Mouse (Mus musculus) c-Kit-positive CD71-negative TER-119-negative erythroid progenitor cells, embryonic 14.5 days (primary cell): ENCODE measurements at regions not wholly inside any gene's neighbourhood (a gene's known extent, or its start where the extent isn't known, plus 50 kb on each side); places are given as distances from the start of the nearest gene placed in this dataset.
A peak's percentile ranks its signal among the peaks of the same experiment; 100 is the strongest.

Experiments used
- DNase-seq: peaks from one replicate; pipeline ENCODE4 v3.0.0-alpha.2; 2013; ENCODE audit warnings: low read depth

DNA sequence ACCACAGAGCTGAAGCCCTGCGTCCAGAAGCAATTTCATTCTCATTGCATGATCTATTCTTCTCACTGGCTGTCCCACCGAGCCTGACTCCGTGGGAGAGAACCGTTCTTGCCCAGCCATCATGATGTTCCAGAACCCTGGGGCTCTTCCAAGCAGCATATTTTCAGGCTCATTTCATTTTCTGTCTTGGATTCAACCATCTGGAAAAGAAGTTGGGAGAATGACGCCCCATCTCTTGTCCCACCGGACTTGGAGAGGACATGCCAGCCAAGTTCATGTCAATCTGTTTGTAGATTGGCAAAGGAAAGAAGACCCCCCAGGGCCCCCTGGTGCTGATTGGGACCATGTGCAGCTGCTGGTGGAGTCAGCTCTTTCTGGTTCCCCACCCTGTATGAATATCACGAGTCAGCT is 1400.5 kb upstream of the Lrrc6 start:
- DNase-seq: no peak

DNA sequence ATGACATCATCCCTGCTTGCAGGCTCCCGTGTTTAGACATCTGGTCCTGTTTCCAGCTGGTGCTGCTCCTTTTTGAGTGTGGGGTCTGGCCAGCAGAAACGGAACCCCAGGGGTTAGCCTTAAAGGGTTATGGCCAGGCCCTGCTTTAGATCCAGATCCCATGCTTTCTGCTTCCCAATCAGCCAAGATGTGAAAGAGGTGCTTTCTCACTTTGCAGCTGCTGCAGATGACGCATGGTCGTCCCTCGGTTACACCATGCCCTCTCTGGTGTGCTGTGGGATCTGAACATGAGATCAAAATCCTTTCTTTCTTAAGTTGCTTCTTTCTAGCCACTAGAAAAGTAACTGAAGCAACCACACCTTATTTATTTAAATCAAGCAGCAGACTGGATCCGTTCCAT is 1399.1 kb upstream of the Lrrc6 start:
- DNase-seq: no peak

DNA sequence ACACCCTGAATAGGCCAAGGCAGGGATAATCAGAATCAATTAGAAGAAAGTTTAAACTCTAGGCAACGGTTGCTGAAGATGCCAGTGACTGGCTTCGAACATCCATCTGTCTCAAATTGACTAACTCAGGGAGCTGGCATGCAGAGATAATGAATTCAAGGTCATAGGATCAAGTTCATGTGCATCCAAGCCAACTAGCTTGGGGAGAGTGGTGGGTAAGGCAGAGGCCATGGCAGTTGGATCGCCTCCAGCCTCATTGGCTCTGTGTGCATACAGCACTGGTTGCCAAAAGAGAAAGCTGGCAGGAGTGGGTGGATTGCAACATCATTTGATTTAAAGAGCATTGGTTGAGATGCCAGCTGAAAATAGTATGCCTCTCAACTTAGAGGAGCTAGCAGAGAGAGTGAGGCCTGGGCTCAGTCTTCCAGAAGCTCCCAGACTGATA is 1398.3 kb upstream of the Lrrc6 start:
- no peak for DNase-seq

DNA sequence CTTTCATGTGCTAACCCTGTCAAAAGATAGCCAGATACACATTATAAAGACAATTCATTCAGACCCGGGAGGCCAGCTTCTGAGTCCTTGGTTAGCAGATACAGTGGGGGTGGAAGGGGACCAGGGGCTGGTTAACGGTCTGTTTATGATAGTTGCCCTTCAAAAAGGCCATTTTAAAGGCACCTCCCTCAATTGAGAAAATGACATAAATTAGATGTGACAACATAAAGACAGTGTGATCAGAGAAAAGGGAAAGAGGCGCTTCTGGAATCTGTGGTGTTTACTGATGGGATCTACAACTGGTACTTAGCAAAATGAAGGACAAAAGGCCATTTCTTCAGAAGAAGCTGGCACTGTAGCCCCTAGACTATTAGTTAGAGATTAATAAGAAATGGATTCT is 1391.4 kb upstream of the Lrrc6 start:
- DNase-seq: no peak

DNA sequence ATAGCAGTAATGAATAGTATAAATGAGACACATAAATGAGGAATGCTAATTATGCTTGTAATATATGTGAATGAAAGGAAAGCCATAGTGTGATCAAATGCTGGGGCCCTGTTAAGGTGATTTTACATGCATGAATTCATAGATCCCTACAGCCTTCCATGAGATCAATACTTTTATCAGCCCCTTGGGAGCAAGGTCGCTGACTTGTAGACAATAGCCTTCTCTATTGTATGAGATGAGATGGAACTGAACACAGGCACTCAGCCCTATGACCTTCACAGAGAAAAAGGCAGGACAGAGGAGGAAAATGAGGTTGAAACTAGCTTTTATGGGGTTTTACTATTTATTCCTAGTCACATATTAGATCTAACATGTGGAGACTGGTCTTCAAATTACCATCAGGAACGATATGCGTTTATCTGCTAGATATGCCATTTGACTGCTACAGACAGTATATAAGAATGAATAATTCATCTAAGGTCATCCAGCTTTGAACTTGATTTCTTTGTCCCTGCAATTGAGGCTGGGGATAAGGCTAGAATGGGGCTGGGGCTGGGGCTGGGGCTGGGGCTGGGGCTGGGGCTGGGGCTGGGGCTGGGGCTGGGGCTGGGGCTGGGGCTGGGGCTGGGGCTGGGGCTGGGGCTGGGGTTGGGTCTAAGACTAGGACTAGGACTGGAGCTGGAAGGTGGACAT is 1390.0 kb upstream of the Lrrc6 start:
- DNase-seq: no peak

DNA sequence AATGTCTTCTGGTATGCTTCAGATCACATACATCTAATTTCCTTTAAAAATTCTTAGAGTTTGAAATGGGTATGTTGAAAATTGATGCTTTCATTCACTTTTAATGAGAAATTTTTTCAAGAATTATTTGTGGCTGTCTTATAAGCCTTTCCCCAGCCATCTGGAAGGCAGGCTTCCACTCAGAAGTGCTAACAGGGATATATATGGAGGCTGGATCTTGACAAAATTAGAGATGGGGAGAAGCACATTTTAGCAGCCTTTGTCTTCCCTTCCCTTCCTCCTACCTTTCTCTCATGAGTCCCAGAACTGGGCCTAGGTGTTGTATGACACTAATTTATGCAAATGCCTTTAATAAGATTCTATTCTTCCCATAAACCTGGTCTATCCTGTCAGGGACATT is 1387.8 kb upstream of the Lrrc6 start:
- DNase-seq: no peak

DNA sequence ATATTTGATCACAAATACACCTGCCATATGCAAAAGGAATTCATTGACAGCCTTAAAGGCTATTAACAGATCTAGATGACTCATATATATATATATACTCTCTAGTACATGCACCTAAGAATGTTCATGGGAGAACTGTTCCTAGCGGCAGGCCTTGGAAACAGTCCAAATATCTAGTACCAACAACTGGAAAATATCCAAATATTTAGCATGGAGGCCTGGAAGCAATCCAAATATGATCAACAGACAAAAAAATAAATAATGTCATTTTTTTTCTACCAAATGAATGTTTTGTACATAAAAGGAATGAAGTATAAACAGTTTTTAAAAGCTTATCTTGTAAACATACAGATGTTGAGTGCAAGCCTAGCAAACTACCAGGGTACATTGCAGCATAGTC is 1354.6 kb upstream of the Lrrc6 start:
- DNase-seq: no peak

DNA sequence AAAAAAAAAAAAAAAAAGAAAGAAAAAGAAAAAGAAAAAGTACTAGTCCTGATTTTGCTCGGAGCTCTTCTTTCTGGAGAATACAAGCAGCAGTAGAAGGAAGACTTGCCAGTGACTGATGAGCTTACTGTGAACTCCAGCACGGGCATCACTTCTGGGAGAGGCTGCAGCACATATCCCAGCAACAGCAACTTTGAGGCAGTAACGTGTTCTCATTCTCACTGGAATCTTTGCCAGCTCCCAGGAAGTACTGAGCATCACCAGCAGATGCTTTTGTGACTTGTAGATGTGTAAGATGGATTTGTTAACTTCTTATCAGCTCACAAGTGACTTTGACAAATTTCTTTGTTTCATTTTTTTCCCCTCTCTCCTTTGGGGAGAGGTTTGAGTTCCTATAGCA is 1349.4 kb upstream of the Lrrc6 start:
- no peak for DNase-seq

DNA sequence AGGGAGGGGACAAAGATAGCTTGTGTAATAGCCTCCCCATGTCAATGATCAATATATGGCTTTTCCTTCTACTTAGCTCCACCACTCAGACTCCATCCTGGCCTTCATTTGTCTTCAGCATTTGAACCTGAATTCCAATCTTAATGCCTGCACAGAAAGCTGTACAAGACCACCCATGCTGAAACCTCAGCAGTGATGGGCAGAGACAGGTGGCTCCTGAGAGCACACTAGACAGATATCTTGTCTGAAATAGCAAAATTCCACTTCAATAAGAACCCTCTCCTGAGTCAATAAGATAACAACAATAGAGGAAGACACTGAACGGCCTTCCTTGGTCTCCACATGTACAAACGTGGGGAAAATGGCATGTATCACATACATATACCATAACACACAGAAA is 1345.0 kb upstream of the Lrrc6 start:
- no peak for DNase-seq

DNA sequence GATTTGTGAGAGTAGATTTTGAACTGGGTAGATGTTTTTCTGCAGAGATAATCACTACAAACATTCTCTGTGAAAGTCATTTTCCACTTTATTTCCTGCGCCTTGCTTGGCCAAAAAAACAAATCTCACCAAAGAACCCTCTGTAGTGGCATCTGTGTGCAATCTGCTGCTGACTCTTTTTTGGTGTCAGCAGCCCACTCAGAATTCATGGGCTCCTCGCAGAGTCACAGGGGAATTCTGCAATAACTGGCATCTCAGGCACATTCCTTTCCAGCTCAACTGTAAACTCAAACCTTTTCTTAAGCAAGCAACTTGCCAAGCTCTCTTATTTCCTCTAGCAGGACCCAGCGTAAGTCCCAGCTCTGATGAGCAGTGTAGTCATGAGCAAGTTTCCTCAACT is 1340.0 kb upstream of the Lrrc6 start:
- DNase-seq: no peak

DNA sequence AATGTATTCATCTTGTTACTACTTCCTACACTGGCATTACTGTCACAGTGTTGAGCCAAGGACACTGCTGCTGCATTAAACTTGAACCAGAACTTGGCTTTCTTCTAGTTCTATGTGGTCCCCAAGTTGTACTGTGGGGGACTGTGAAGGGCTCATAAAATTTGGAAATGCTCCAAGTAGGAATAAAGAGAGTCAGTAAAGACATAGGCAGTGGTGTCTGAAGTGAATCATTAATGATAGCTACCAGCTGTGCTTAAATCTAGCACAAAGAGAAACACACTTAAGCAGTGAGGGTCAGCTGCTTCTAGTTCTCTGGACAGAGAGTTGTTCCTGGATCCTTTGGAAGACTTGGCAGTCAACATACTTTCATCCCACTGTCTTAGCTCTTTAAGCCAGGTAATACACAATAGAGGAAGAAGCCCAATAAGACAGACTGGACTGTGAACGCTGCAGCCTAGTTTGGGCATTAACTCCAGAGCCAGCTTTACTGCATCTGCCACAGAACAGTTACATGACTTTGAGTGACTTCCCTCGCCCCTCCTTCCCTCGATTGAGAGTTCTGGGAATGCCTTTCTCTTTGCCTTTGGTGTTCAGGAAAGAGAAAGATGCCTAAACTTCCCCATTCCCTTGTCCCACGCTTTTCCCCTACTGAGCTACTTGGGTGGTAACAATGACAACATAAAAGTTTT is 1325.2 kb upstream of the Lrrc6 start:
- no peak for DNase-seq

DNA sequence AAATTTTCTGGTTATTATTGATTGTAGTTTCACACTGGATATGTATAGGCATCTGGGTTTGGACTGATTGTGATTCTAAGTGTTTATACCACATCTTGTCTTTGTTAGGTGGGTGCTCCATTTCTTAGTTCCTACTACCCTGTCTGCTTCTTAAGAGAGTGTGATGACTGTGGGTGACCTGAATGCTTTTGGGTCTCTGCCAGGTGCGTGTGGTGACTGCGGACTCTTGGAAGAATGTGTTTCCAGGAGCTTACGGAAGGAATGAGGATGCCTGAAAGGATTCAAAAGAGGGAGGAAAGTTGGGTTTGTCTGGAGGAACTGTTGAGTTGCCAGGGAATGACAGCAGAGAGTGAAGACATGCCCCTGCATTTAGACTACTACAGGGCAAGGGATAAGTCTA is 1322.5 kb upstream of the Lrrc6 start:
- no peak for DNase-seq

DNA sequence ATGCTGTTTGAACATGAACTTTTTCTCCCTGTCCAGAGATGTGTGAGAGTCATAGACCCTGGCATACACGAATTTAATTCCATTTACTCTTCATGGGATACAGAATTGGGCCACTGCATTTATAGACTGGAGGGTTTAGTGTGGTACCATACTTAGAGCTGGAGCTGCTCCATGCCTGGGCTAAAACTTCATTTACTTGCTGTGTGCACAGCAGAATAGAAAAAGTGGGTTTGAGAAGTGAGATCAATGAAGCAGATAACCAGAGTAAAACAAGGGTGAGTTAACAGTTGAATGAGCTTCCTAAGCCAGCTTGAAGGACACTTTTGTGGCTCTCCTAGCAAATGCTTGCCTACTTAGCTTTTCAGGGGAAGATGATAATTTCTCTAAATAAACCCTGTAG is 1299.2 kb upstream of the Lrrc6 start:
- DNase-seq: no peak

DNA sequence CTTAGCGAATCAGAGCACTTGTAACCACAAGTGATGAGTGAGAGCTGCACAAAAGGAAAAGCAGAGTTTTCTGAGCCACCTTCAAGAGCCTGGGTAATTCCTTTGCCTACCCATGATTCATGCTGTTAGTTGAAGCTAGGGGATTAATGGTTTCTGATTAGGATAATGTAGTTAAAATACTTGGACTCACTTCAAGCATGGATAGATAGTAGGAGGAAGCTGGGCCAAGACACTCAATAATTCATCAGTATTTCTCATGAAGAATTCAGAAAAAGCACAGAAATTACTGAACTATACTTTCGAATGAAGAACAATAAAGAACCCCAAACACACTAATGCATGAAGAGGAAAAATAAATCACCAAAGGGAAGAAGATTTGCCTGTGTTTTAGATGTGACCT is 1294.9 kb upstream of the Lrrc6 start:
- DNase-seq: no peak

DNA sequence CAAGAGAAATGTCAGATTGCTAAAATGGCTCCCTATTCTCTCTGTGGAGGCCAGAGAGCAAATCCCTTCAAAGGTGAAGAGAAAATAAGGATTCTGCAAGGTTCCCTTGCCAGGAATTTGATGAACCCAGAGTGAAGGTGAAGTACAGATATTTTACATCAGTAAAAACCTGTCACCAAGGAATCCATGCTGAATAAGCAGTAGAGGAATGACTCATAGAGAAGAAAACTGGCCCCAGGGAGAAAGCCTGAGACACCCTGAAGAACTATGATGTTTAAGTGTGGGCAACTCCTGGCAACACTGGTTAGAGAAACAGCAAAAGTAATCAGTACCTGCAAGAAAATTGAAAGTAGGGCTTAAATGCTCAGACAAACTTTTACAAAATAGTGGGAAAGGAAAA is 1292.1 kb upstream of the Lrrc6 start:
- no peak for DNase-seq

DNA sequence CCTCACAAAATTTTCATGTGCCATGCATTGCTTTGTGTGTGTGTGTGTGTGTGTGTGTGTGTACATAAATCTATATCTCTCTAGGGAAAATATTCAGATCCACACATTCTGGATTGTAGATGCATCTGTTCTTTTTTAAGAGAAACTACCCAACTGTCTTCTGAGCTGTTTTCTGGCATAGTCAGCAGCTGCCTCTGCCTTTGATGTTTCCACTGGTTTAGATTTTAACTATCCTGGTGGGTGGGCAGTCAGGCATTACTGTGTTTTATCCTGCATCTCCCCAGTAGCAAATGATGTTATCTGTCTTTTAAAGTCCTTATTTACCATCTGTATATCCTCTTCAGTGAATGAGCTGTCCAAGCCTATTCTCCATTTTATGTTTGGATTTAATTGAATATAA is 1287.9 kb upstream of the Lrrc6 start:
- DNase-seq: no peak

DNA sequence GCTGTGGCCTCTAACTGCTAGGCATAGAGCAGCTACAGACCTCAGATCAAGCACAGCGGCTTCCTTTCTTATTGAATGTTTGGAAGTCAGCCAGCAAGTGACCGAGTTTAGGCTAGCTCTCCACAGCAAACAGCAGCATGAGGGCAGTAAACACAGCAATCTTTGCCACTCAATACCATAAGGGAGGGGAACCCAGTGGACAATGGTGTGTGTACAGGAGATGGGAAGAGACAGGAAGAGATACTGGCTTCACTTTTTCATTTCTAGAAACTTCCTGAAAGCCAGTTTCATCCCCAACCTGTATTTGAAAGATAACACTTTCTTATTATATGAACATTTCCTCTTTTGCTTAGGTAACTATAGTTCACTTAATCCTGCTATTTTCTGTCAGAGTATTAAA is 1284.9 kb upstream of the Lrrc6 start:
- DNase-seq: no peak

DNA sequence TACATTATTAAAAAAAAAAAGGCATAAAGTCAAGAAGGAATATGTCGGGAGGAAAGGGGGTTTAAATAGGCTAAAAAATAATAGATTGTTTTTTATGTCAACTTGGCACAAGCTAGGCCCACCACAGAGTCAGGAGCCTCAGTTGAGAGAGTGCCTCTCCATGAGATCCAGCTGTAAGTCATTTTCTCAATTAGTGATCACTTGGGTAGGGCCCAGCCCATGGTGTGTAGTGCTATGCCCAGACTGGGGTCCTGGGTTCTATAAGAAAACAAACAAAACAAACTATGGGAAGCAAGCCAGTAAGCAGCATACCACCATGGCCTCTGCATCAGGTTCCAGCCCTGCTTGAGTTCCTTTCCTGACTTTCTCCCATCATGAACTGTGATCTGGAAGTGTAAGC is 1283.0 kb upstream of the Lrrc6 start:
- no peak for DNase-seq

DNA sequence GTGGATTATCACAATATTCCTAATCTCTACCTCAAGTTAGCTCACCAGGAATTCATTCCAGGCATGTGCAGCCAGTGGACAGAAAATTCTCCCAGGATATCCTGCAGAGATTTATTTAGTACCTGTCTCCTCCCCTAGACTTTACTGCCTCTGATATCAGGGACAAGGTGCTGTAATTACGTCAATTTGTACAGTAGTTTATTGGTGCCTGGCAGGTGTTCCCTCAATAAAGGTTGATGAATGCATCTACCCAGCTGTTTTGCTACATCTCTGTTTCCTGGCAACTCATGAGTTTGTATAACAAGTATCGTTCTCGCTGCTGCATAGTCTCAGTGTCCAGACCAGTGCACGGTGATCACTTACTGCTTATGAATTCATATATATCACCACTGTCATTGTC is 1281.8 kb upstream of the Lrrc6 start:
- no peak for DNase-seq

DNA sequence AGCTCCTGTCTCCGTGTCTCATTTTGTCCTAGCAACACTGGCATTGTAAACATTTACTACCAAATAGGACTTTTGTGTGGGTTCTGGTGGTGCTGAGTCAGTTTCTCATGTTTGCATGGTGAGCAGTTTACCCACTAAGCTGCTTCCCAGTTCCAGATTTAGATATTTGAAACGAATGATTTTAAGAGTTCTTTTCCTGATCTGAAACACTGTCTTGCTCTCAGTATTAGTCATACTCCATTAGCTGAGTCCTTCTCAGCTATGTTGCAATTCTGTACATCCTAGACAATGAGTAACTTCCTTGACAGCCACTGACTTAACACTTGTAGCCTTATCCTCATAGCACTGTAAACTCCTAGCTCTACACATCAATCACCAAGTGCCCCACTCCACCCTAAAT is 1280.1 kb upstream of the Lrrc6 start:
- peak; percentile 2 for DNase-seq

DNA sequence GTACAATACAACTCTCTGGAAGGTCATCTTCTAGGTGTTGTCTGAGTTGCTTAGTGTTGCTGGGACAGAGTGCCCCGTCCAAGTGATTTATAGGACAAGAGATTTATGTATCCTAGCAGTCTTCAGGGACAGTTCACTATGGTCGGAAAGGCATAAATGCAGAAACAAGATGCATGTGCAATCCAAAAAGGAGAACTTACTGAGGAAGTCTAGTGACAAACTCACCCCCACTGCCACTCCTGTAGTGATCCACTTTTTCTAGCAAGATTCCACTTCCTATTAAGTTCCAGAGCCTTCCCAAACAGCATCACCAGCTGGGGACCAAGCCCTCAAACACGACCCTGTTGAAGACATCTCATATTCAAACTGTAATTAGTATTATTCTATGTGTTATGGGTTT is 1266.9 kb upstream of the Lrrc6 start:
- DNase-seq: no peak

DNA sequence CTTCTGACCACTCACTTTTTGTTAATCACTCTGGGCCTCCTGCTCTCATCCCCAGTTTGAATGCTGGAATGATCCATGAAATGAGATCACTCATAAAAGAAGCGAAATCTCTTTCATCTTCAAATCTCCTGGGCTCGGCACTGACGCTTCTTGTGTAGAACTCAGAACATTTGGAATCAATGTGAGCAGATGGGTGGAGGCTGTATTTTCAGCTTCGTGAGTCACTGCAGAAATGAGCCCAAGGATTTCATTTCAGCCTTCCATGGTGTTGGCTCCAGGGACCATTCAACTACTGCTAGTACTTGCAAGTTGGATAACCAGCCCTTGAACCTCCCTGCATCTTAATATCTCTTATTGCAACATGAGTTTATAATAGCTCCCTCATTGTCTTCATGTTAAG is 1258.5 kb upstream of the Lrrc6 start:
- DNase-seq: no peak

DNA sequence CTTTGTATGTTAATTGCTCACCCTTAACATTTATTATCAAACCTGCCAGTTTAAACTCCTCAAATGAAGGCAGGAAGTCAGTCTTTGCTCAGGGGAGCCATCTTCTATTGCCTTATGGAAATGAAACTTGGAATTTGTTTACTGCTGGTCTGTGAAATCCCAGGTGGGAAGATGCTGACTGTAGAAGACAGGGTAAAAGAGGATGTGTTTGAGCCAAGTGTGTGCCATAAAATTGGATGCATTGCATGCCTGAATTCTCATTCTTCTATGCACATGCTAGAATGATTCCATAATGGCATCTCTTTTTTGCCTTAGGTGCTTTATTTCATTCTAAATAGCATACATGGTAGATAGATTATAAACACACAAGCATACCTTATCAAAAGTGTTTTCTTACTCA is 1249.9 kb upstream of the Lrrc6 start:
- DNase-seq: no peak

DNA sequence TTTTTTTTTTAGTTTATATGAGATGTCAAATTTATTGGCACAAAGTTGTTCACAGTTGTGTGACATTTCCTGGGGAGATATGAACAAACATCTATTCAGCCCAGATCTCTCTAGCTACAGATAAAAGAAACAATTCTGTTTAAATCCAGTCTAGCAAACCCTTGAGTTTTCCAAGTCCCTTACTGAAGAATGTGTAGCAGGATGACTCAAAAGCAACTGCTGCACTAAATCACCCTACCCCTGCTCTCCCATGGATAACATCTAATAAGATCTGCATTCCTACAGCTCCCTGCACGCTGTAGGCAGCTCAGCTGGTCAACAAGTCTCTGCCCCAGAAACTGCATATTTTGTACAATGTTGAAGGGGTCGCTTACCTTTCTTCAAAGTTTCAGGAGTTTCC is 1242.6 kb upstream of the Lrrc6 start:
- DNase-seq: no peak
